Mouse (Mus musculus) hindbrain, embryonic 15.5 days (tissue): ENCODE measurements around the gene Hmgb2. TPM values are rescaled to one million over a fixed set of nuclear protein-coding genes. Genes with fewer than 3 reads are reported as not detected.

Source experiments
- ATAC-seq: fragments of 200-750 bp; cut with Nextera tagmentation; 2 replicates; pipeline ENCODE4 v1.8.0; 2017; ENCODE audit warnings: low read depth, moderate number of reproducible peaks, moderate TSS enrichment; ENCODE audit not compliant: low FRiP score
- H3K27ac ChIP-seq: fragments of 300-500 bp; sonication (generic); replicated peaks from 2 replicates; pipeline ENCODE4 v1.5.1; 2015; ENCODE audit warnings: mild to moderate bottlenecking, inconsistent platforms
- H3K27me3 ChIP-seq: fragments of 300-500 bp; sonication (generic); 2 replicates; pipeline ENCODE4 v1.6.1; 2015; ENCODE audit warnings: control low read depth, inconsistent platforms
- H3K36me3 ChIP-seq: fragments of 300-500 bp; sonication (generic); 2 replicates; pipeline ENCODE4 v1.6.1; 2015; ENCODE audit warnings: control low read depth, inconsistent platforms
- H3K4me1 ChIP-seq: fragments of 300-500 bp; sonication (generic); replicated peaks from 2 replicates; pipeline ENCODE4 v1.6.1; 2015; ENCODE audit warnings: control low read depth, inconsistent platforms
- H3K4me2 ChIP-seq: fragments of 300-500 bp; sonication (generic); 2 replicates; pipeline ENCODE4 v1.6.1; 2015; ENCODE audit warnings: moderate library complexity, mild to moderate bottlenecking, inconsistent platforms
- H3K4me3 ChIP-seq: fragments of 300-500 bp; sonication (generic); 2 replicates; pipeline ENCODE4 v1.5.1; 2015; ENCODE audit warnings: mild to moderate bottlenecking, inconsistent platforms
- H3K9ac ChIP-seq: fragments of 300-500 bp; sonication (generic); 2 replicates; pipeline ENCODE4 v1.6.1; 2015; ENCODE audit warnings: inconsistent platforms
- H3K9me3 ChIP-seq: fragments of 300-500 bp; sonication (generic); 2 replicates; pipeline ENCODE4 v1.6.1; 2016; ENCODE audit warnings: control low read depth, inconsistent platforms
- WGBS: fragments of 180-500 bp; shearing (Covaris S2); methylation state at CpG from one replicate; pipeline ENCODE4 v1.1.7; 2015; 5-methylcytosine and 5-hydroxymethylcytosine counted together
- polyA plus RNA-seq: library from polyadenylated mRNA; unstranded; fragments of >200 nt; fragmentation: Nextera tagmentation; extraction: Ambion mirVana; gene quantifications from 2 replicates; pipeline ENCODE4 v1.2.1, GENCODE M21; 2015

The Hmgb2 gene
- 80.2 and 93.6 TPM in 2 replicates for polyA plus RNA-seq

GRCm38 (mm10) chr8:57511316-57512118 lies at the start of gene Hmgb2:
TSS of gene Hmgb2 (plus strand) at chr8:57511907.
- peak; percentile 100 for ATAC-seq
- H3K4me2 ChIP-seq, result peak within 1 kb of the TSS; percentile 70
- no peaks in the 10 kb centered on the region for H3K27me3 ChIP-seq
- H3K36me3 ChIP-seq, result no peaks in the 10 kb centered on the region
- H3K4me1 ChIP-seq, result peaks cover 4% of the 10 kb centered on the region; the same call in 1 of the 2 replicates
- peak within 1 kb of the TSS; percentile 97 for H3K4me3 ChIP-seq
- under 1% methylated on average over 63 of the region's 63 CpGs for WGBS
- H3K27ac ChIP-seq, result peak within 1 kb of the TSS; percentile 99
- peak within 1 kb of the TSS; percentile 92 for H3K9ac ChIP-seq
- H3K9me3 ChIP-seq, result no peaks in the 10 kb centered on the region

GRCm38 (mm10) chr8:57462839-57463238 lies 48.9 kb upstream of the Hmgb2 start:
- no peaks in the 10 kb centered on the region for H3K4me1 ChIP-seq
- 73% methylated on average over 1 of the region's 1 CpGs for WGBS

GRCm38 (mm10) chr8:57463757-57464156 lies 48.0 kb upstream of the Hmgb2 start:
- Histone ChIP-seq H3K4me3 (no peak overlapping the region), H3K9ac (no peak overlapping the region), H3K4me1 (no peaks in the 10 kb centered on the region), H3K27ac (no peak overlapping the region), H3K27me3 (no peaks in the 10 kb centered on the region), H3K4me2 (no peak overlapping the region), H3K9me3 (no peaks in the 10 kb centered on the region), H3K36me3 (no peaks in the 10 kb centered on the region)
- 94% methylated on average over 3 of the region's 3 CpGs for WGBS
- ATAC-seq, result no peak

More at GRCm38 (mm10) chr8:57462839-57463238, 48.9 kb upstream of the Hmgb2 start:
- Histone ChIP-seq H3K36me3 (no peaks in the 10 kb centered on the region), H3K9ac (no peak overlapping the region), H3K27ac (no peak overlapping the region), H3K9me3 (no peaks in the 10 kb centered on the region), H3K4me3 (no peak overlapping the region), H3K4me2 (no peak overlapping the region), H3K27me3 (no peaks in the 10 kb centered on the region)
- no peak for ATAC-seq

- Histone ChIP-seq H3K27me3 (no peaks in the 10 kb centered on the region), H3K9me3 (no peaks in the 10 kb centered on the region), H3K4me2 (no peak overlapping the region), H3K4me3 (no peak overlapping the region), H3K27ac (no peak overlapping the region), H3K4me1 (no peaks in the 10 kb centered on the region), H3K9ac (no peak overlapping the region), H3K36me3 (no peaks in the 10 kb centered on the region)
- ATAC-seq, result no peak
- 64% methylated on average over 5 of the region's 5 CpGs for WGBS
These were observed 43.1 kb upstream of the Hmgb2 start for GRCm38 (mm10) chr8:57468624-57469023.

- no peaks in the 10 kb centered on the region for H3K4me1 ChIP-seq
- WGBS, result 93% methylated on average over 5 of the region's 5 CpGs
- H3K27me3 ChIP-seq, result no peaks in the 10 kb centered on the region
- H3K27ac ChIP-seq, result no peak overlapping the region
- no peaks in the 10 kb centered on the region for H3K9me3 ChIP-seq
- no peak for ATAC-seq
- H3K36me3 ChIP-seq, result no peaks in the 10 kb centered on the region
- H3K9ac ChIP-seq, result no peak overlapping the region
- no peak overlapping the region for H3K4me3 ChIP-seq
- no peak overlapping the region for H3K4me2 ChIP-seq
These were observed 40.8 kb upstream of the Hmgb2 start for GRCm38 (mm10) chr8:57470863-57471262.

- H3K4me1 ChIP-seq, result no peaks in the 10 kb centered on the region
- H3K27ac ChIP-seq, result no peak overlapping the region
- H3K4me2 ChIP-seq, result no peak overlapping the region
- H3K27me3 ChIP-seq, result no peaks in the 10 kb centered on the region
- H3K9me3 ChIP-seq, result no peaks in the 10 kb centered on the region
- WGBS, result 78% methylated on average over 6 of the region's 6 CpGs
- H3K4me3 ChIP-seq, result no peak overlapping the region
- no peaks in the 10 kb centered on the region for H3K36me3 ChIP-seq
- H3K9ac ChIP-seq, result no peak overlapping the region
- ATAC-seq, result no peak
These were observed 38.0 kb upstream of the Hmgb2 start for GRCm38 (mm10) chr8:57473751-57474150.

GRCm38 (mm10) chr8:57478406-57478805 lies 33.3 kb upstream of the Hmgb2 start:
- Histone ChIP-seq H3K9me3 (no peaks in the 10 kb centered on the region), H3K4me1 (no peaks in the 10 kb centered on the region), H3K4me2 (no peak overlapping the region), H3K36me3 (peaks cover 20% of the 10 kb centered on the region), H3K9ac (no peak overlapping the region), H3K27ac (no peak overlapping the region), H3K27me3 (no peaks in the 10 kb centered on the region), H3K4me3 (no peak overlapping the region)
- no peak for ATAC-seq
- 79% methylated on average over 3 of the region's 3 CpGs for WGBS

GRCm38 (mm10) chr8:57479700-57480099 lies 32.0 kb upstream of the Hmgb2 start:
- H3K4me2 ChIP-seq, result no peak overlapping the region
- H3K36me3 ChIP-seq, result peaks cover 20% of the 10 kb centered on the region
- H3K27ac ChIP-seq, result no peak overlapping the region
- no peak for ATAC-seq
- no peaks in the 10 kb centered on the region for H3K27me3 ChIP-seq
- no peaks in the 10 kb centered on the region for H3K4me1 ChIP-seq
- H3K9ac ChIP-seq, result no peak overlapping the region
- H3K9me3 ChIP-seq, result no peaks in the 10 kb centered on the region
- WGBS, result 95% methylated on average over 8 of the region's 8 CpGs
- no peak overlapping the region for H3K4me3 ChIP-seq

- Histone ChIP-seq H3K4me2 (no peak overlapping the region), H3K36me3 (peaks cover 20% of the 10 kb centered on the region), H3K27ac (no peak overlapping the region), H3K9me3 (no peaks in the 10 kb centered on the region), H3K27me3 (no peaks in the 10 kb centered on the region), H3K9ac (no peak overlapping the region), H3K4me3 (no peak overlapping the region), H3K4me1 (peaks cover 6% of the 10 kb centered on the region)
- WGBS, result 87% methylated on average over 4 of the region's 4 CpGs
- ATAC-seq, result no peak
These were observed 31.1 kb upstream of the Hmgb2 start for GRCm38 (mm10) chr8:57480606-57481005.

GRCm38 (mm10) chr8:57486491-57487440 lies 24.9 kb upstream of the Hmgb2 start:
- ATAC-seq, result peak; percentile 74
- H3K9me3 ChIP-seq, result no peaks in the 10 kb centered on the region
- H3K4me3 ChIP-seq, result peak overlapping the region; percentile 85
- peak overlapping the region; percentile 94 for H3K27ac ChIP-seq
- WGBS, result under 1% methylated on average over 54 of the region's 54 CpGs
- H3K27me3 ChIP-seq, result no peaks in the 10 kb centered on the region
- peaks cover 9% of the 10 kb centered on the region for H3K4me1 ChIP-seq
- H3K4me2 ChIP-seq, result peak overlapping the region; percentile 68
- H3K36me3 ChIP-seq, result peaks cover 9% of the 10 kb centered on the region
- H3K9ac ChIP-seq, result peak overlapping the region; percentile 79

GRCm38 (mm10) chr8:57487441-57488155 lies 24.1 kb upstream of the Hmgb2 start, which contains the start of gene Sap30:
TSS of gene Sap30 (minus strand) at chr8:57487860.
- peak within 1 kb of the TSS; percentile 94 for H3K27ac ChIP-seq
- H3K4me3 ChIP-seq, result peak within 1 kb of the TSS; percentile 85
- H3K27me3 ChIP-seq, result no peaks in the 10 kb centered on the region
- H3K9me3 ChIP-seq, result no peaks in the 10 kb centered on the region
- peak; percentile 96 for ATAC-seq
- H3K4me2 ChIP-seq, result peak within 1 kb of the TSS; percentile 68
- peaks cover 9% of the 10 kb centered on the region for H3K4me1 ChIP-seq
- 0 out of 2 replicates have a peak, but pooled peaks cover 3% of the 10 kb centered on the region for H3K36me3 ChIP-seq
- under 1% methylated on average over 66 of the region's 66 CpGs for WGBS
- H3K9ac ChIP-seq, result peak within 1 kb of the TSS; percentile 79
